Mouse (Mus musculus) spleen, adult 2 months (tissue): ENCODE results near the gene Poldip3. TPM values are rescaled to one million over a fixed set of nuclear protein-coding genes. Genes with fewer than 3 reads are reported as not detected.
A peak's percentile ranks its signal among the peaks of the same experiment; 100 is the strongest.

Experiments used
- DNase-seq, 2 experiments: peaks; one replicate each; pipeline versions ENCODE4 v3.0.0 to v3.0.0-alpha.2; 2012 to 2021; ENCODE audit warnings: low spot score in 2 of 2, low read depth in 1 of 2
- H3K27ac ChIP-seq: fragments of 200-500 bp; 2 replicates; pipeline ENCODE4 v1.5.1; 2012; ENCODE audit warnings: low read length, inconsistent platforms; ENCODE audit not compliant: insufficient read depth
- H3K27me3 ChIP-seq: fragments of 200-500 bp; 2 replicates; pipeline ENCODE4 v1.6.1; 2012; ENCODE audit warnings: mild to moderate bottlenecking, moderate library complexity, low read length, inconsistent platforms; ENCODE audit not compliant: control insufficient read depth, insufficient read depth
- H3K36me3 ChIP-seq: fragments of 200-500 bp; 2 replicates; pipeline ENCODE4 v1.6.1; 2012; ENCODE audit warnings: mild to moderate bottlenecking, low read length, inconsistent platforms; ENCODE audit not compliant: control insufficient read depth, insufficient read depth
- H3K4me1 ChIP-seq: fragments of 200-500 bp; 2 replicates; pipeline ENCODE4 v1.6.1; 2011; ENCODE audit warnings: inconsistent platforms; ENCODE audit not compliant: control insufficient read depth, insufficient read depth, insufficient read length
- H3K4me3 ChIP-seq: fragments of 200-500 bp; 2 replicates; pipeline ENCODE4 v1.5.1; 2011; ENCODE audit warnings: mild to moderate bottlenecking, inconsistent platforms; ENCODE audit not compliant: insufficient read depth, insufficient read length; ENCODE audit errors: extremely low read depth
- CTCF ChIP-seq: fragments of 200-500 bp; IDR thresholded peaks from 2 replicates; pipeline ENCODE4 v1.5.1; 2011; ENCODE audit warnings: mild to moderate bottlenecking, inconsistent platforms; ENCODE audit not compliant: insufficient read depth, insufficient read length, insufficient replicate concordance; ENCODE audit errors: extremely low read depth
- POLR2A ChIP-seq: fragments of 200-500 bp; IDR thresholded peaks from 2 replicates; pipeline ENCODE4 v1.6.1; 2011; ENCODE audit warnings: low read depth, low read length, inconsistent platforms
- WGBS: fragments of 180-500 bp; shearing (Covaris S2); methylation state at CpG from one replicate; pipeline ENCODE4 v1.1.7; 2018; 5-methylcytosine and 5-hydroxymethylcytosine counted together
- polyA plus RNA-seq: library from polyadenylated mRNA; depleted of rRNA; stranded (reverse); fragments of >200 nt; gene quantifications from 2 replicates; pipeline ENCODE4 v1.2.3, GENCODE M21; 2012

Poldip3 gene
- polyA plus RNA-seq, 1 experiment: 50.6 TPM

DNA sequence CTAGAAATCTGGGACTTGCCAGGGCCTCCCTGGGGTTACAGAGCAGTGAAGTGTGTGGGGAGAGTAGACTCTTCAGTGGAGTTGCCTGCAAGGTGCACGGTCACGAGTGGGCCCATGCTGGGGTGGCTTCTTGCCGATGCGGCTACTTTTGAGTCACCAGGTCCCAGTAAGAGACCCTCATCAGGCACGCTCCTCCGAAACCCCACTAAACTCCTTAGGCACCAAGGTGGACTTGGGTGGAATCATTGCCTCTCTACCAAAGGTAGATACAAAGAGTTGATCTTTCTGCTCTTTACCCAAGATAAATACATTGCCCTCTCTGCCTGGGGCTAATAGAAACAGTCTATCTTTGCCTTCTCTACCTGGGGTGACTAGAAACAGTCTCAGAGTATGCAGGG is 8.5 kb upstream of the Poldip3 start:
- H3K4me3 ChIP-seq: no peak overlapping the region
- H3K4me1 ChIP-seq: no peaks in the 10 kb centered on the region
- no peak for TF ChIP-seq CTCF
- TF ChIP-seq POLR2A: no peak
- DNase-seq: no peak
- H3K27me3 ChIP-seq: no peaks in the 10 kb centered on the region
- H3K27ac ChIP-seq: no peak overlapping the region
- peaks cover 30% of the 10 kb centered on the region for H3K36me3 ChIP-seq
- WGBS: 95% methylated on average over 6 of the region's 6 CpGs

DNA sequence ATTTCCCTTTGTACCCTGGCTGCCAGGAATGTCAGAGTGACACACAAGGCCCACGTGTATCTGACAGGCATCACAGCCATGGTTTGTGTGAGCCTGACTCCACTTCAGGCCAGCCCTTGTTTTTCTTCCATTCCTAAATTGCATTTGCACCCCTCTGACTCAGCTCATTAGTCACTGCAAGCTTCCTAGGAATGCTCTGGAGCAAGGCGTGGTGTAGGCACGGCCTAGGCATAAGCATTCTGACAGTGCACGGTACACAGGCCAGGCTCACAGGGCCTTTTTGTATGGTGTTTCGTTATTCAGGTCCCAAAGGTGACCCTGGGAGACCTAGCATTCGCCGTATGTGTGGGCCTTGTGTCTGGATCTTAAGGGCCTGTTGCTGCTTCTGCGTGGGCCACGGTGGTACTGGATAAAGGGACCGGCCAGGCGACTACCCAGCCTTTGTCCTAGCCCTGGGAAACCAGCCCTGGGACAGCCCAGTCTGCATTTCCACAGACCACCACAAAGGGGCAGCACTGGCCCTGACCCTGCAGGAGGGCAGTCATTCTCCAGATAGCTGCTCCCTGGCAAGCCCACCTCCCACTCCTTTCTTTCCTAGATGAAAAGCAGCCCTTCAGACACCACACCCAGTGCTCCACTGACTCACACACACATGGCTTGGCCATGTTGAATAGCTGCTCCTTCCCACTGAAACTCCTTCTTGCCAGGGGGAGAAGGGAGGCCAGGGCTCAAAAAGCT is 7.9 kb upstream of the Poldip3 start:
- peak in 1 of 2 experiments; percentile 53 for DNase-seq
- Histone ChIP-seq H3K36me3 (peaks cover 26% of the 10 kb centered on the region), H3K27ac (no peak overlapping the region), H3K4me3 (no peak overlapping the region), H3K27me3 (no peaks in the 10 kb centered on the region), H3K4me1 (no peaks in the 10 kb centered on the region)
- TF ChIP-seq CTCF (peak; percentile 78; the same call in 1 of the 2 replicates), POLR2A (no peak)
- 93% methylated on average over 11 of the region's 11 CpGs for WGBS

DNA sequence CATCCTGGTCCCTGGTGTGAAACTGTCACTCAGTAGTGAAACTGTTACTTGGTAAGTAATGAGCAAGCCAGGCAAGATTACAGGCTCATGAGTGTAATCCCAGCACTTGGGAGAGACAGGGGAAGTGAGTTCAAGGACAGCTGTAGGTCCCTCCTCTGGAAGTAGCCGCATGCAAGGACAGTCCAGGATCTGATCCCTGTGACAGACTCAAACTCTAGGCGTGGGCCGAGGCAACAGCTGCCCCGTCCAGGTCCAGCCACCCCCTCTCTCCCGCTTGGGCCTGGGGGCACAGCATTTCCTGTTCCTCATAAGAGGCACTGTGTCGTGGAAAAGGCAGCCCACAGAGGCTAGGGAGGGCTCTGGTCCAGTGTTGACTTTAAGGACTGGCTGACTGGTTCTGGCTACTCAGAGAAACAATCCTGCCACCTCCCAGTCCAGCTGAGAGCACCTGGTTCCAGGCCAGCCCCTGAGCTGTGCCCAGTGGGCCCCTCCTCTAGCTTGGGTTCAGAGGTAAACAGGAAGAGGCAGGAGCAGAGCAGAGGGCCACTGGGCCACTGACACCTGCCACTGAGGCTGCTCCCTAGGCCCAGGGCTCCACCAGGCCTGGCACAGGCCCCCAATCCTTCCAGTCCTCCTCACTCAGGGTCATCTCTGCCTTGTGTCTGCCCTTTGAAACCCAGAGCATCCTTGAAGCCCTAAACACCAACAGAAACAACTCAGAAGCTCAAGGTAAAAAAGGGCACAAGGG is 6.7 kb upstream of the Poldip3 start:
- Histone ChIP-seq H3K4me3 (no peak overlapping the region), H3K27ac (peak overlapping the region; percentile 48; the same call in 1 of the 2 replicates), H3K36me3 (peaks cover 18% of the 10 kb centered on the region), H3K4me1 (no peaks in the 10 kb centered on the region), H3K27me3 (no peaks in the 10 kb centered on the region)
- no peak for DNase-seq
- WGBS: 58% methylated on average over 6 of the region's 6 CpGs
- TF ChIP-seq POLR2A: no peak
- TF ChIP-seq CTCF: no peak

DNA sequence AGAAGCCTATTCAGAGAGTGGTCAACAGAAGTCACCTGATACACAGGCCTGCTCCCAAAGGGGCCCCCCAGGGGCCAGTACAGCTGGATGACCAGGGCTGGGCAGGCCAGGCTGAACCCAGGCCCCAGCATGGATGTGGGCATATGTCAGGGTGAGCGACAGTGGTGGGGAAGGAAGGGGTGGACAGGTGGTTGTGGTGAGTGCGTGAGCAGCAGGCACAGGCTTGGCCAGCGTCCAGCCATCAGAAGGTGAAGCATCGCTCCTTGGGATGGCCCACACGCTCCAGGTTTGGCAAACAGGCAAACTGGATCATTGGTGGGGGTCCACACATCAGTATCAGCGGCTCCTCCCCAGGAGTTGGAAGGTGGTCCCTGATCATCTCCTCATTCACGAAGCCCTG is 5.1 kb upstream of the Poldip3 start:
- Histone ChIP-seq H3K27me3 (no peaks in the 10 kb centered on the region), H3K4me1 (no peaks in the 10 kb centered on the region), H3K27ac (no peak overlapping the region), H3K36me3 (peaks cover 5% of the 10 kb centered on the region; the same call in 1 of the 2 replicates), H3K4me3 (no peak overlapping the region)
- 93% methylated on average over 7 of the region's 7 CpGs for WGBS
- no peak for DNase-seq
- TF ChIP-seq POLR2A (no peak), CTCF (no peak)

DNA sequence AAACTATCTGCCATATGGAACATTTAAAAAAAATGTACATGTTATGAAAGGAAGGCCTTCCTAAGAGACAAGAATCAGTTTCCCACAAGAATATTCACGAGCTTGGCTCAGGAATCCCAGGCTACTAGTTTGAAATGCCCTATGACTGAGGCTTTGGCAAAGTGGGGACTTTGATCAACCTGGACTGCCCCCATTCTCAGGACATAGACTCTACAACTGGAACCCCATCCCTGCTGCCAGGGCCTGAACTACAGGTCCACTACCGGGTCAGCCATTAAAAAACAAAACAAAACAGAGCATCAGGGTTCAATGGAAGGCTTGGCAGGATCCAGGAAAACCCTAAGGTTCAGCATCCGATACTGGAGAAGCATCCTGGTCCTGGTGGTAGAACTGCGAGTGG is 1.5 kb upstream of the Poldip3 start:
- no peak overlapping the region for H3K4me3 ChIP-seq
- no peak overlapping the region for H3K27ac ChIP-seq
- H3K36me3 ChIP-seq: peaks cover 5% of the 10 kb centered on the region; the same call in 1 of the 2 replicates
- TF ChIP-seq CTCF: no peak
- no peak for TF ChIP-seq POLR2A
- DNase-seq: no peak
- 88% methylated on average over 4 of the region's 4 CpGs for WGBS
- H3K4me1 ChIP-seq: peaks cover 2% of the 10 kb centered on the region; the same call in 1 of the 2 replicates
- no peaks in the 10 kb centered on the region for H3K27me3 ChIP-seq

DNA sequence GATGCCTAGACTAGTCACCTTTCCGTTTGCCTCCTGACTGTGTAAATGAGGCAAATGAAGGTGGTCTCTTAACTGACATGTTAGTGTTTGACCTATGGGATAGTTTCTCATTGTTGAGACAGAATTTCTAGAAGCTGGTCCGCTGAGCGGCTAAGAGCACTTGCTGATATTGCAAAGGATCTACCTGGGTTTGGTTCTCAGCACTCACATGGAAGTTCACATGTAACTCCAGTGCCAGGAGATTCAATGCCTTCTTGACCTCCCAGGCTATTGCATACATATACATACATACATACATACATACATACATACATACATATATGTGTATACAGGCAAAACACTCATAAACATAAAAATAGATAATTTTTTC is 874 bp upstream of the Poldip3 start:
- Histone ChIP-seq H3K27ac (peak overlapping the region; percentile 100), H3K4me3 (peak overlapping the region; percentile 31), H3K36me3 (peaks cover 5% of the 10 kb centered on the region; the same call in 1 of the 2 replicates), H3K27me3 (no peaks in the 10 kb centered on the region), H3K4me1 (peaks cover 2% of the 10 kb centered on the region; the same call in 1 of the 2 replicates)
- DNase-seq: no peak
- 33% methylated on average over 3 of the region's 3 CpGs for WGBS
- no peak for TF ChIP-seq POLR2A
- no peak for TF ChIP-seq CTCF

DNA sequence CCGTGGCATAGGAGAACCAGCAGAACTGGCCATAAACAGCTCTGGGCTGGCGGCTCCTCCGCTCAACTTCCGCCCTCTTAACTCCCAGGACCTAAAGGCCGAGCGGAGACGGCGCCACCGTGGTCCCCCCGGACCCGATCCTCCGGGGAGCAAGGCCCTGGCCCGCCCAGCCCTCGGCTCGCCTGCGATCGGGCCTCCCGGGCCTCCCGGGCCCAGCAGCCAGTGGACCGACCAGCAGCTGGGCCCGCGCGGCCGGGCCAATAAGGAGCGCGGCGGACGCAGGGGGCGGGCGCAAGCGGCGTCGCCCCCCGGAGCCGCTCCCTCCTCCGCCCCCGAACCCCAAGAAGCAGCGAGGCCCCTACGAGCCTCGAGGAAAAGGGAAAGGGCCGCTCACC is 386 bp downstream of the Poldip3 start:
- TF ChIP-seq POLR2A (no peak), CTCF (no peak)
- peak overlapping the region; percentile 100 for H3K4me3 ChIP-seq
- H3K27me3 ChIP-seq: no peaks in the 10 kb centered on the region
- peak overlapping the region; percentile 100 for H3K27ac ChIP-seq
- H3K36me3 ChIP-seq: peaks cover 2% of the 10 kb centered on the region; the same call in 1 of the 2 replicates
- H3K4me1 ChIP-seq: peaks cover 2% of the 10 kb centered on the region; the same call in 1 of the 2 replicates
- DNase-seq: peak in 1 of 2 experiments; percentile 17
- under 1% methylated on average over 29 of the region's 41 CpGs for WGBS
